In genomic region chr19:47958181-47958580, GRCm38 (mm10) we compare ENCODE assay signal across 18 mouse cellular contexts. TPM values are rescaled to one million over a fixed set of nuclear protein-coding genes. Genes with fewer than 3 reads are reported as not detected.
"Had no signal": no experiment of that assay in that cellular context is flagged by ENCODE, and none has a peak within 500 bp of the region (broad histone marks: within the 10 kb centered on the region; RNA-seq: fewer than 3 reads in every experiment).

No protein-coding gene starts in this region.

- H3K4me2 ChIP-seq: limb, embryonic 12.5 days; limb, embryonic 15.5 days; liver, embryonic 11.5 days; lung, embryonic 14.5 days; stomach, embryonic 15.5 days had no signal

- H3K4me1 ChIP-seq: limb, embryonic 12.5 days; limb, embryonic 15.5 days; stomach, embryonic 15.5 days had no signal

- H3K36me3 ChIP-seq: limb, embryonic 12.5 days; limb, embryonic 15.5 days; stomach, embryonic 15.5 days had no signal

- H3K9me3 ChIP-seq: limb, embryonic 12.5 days; limb, embryonic 15.5 days; stomach, embryonic 15.5 days had no signal

- H3K4me3 ChIP-seq: limb, embryonic 12.5 days; limb, embryonic 15.5 days; stomach, embryonic 15.5 days had no signal

- H3K27ac ChIP-seq: limb, embryonic 12.5 days; limb, embryonic 15.5 days; liver, embryonic 14.5 days; macrophage; stomach, embryonic 15.5 days had no signal

- ATAC-seq: intestine, embryonic 16.5 days; liver, postnatal 0 days; lung, postnatal 0 days had no signal

- H3K9ac ChIP-seq: limb, embryonic 12.5 days; limb, embryonic 15.5 days; liver, embryonic 14.5 days; liver, postnatal 0 days; lung, embryonic 14.5 days; stomach, embryonic 15.5 days had no signal

- DNase-seq: kidney, adult 18-20 months; kidney, adult 9 months; kidney, postnatal 14 days; kidney, postnatal 4 days; left cerebral cortex, postnatal 4 days; liver, postnatal 0 days; lung, embryonic 14.5 days; right cerebral cortex, postnatal 25 days; spleen, adult 18-20 months; thymus, postnatal 25 days had no signal

- H3K27me3 ChIP-seq: limb, embryonic 12.5 days; limb, embryonic 15.5 days; stomach, embryonic 15.5 days had no signal

RNA-seq across cellular contexts. Expression of gene Cfap58, which starts 20.7 kb away (rescaled TPM):
- polyA plus RNA-seq: intestine, embryonic 16.5 days; limb, embryonic 15.5 days; liver, embryonic 14.5 days; liver, postnatal 0 days; lung, embryonic 14.5 days; macrophage; stomach, embryonic 15.5 days had no signal
